28 mouse cellular contexts compared by ENCODE assay signal in genomic region chr5:23756368-23756767, GRCm38 (mm10). TPM values are rescaled to one million over a fixed set of nuclear protein-coding genes. Genes with fewer than 3 reads are reported as not detected.
DNase-seq lines count a peak whose midpoint lies in the region; ATAC-seq and TF ChIP-seq lines count a peak whose summit lies in the region.
"Had no signal": no experiment of that assay in that cellular context is flagged by ENCODE, and none has a peak within 500 bp of the region (broad histone marks: within the 10 kb centered on the region; RNA-seq: fewer than 3 reads in every experiment).

No protein-coding gene starts in this region.

- H3K27ac ChIP-seq in gastrocnemius, adult 2 months = no peak overlapping the region
- H3K27ac ChIP-seq in MEL (ENCODE audit: control insufficient read depth, low read depth, low read length) = no peak overlapping the region
- no peak overlapping the region for H3K27ac ChIP-seq in stomach, postnatal 0 days (replicated peaks)
- H3K27ac ChIP-seq: embryonic facial prominence, embryonic 15.5 days; kidney, embryonic 15.5 days; limb, embryonic 15.5 days; neural tube, embryonic 13.5 days; stomach, embryonic 15.5 days had no signal

- H3K4me2 ChIP-seq in stomach, postnatal 0 days (replicated peaks; ENCODE audit: low read depth) = no peak overlapping the region
- H3K4me2 ChIP-seq: embryonic facial prominence, embryonic 15.5 days; kidney, embryonic 15.5 days; limb, embryonic 15.5 days; neural tube, embryonic 13.5 days; stomach, embryonic 15.5 days had no signal

- no peak overlapping the region for H3K9ac ChIP-seq in MEL (ENCODE audit: control insufficient read depth, low read depth, low read length, poor library complexity, severe bottlenecking)
- H3K9ac ChIP-seq in stomach, postnatal 0 days (ENCODE audit: low read length) = no peak overlapping the region
- H3K9ac ChIP-seq: embryonic facial prominence, embryonic 15.5 days; kidney, embryonic 15.5 days; limb, embryonic 15.5 days; neural tube, embryonic 13.5 days; stomach, embryonic 15.5 days had no signal

- H3K9me3 ChIP-seq in MEL (replicated peaks; ENCODE audit: insufficient read depth, low read length) = no peaks in the 10 kb centered on the region
- no peaks in the 10 kb centered on the region for H3K9me3 ChIP-seq in stomach, postnatal 0 days (ENCODE audit: control insufficient read depth, low read length)
- H3K9me3 ChIP-seq: embryonic facial prominence, embryonic 15.5 days; kidney, embryonic 15.5 days; limb, embryonic 15.5 days; megakaryocyte, embryonic 14.5 days; neural tube, embryonic 13.5 days; stomach, embryonic 15.5 days had no signal

- WGBS in lung, adult 2 months = 96% methylated on average over 4 of the region's 4 CpGs
- WGBS in stomach, postnatal 0 days = 91% methylated on average over 4 of the region's 4 CpGs

- no peak overlapping the region for H3K4me3 ChIP-seq in gastrocnemius, adult 2 months
- no peak overlapping the region for H3K4me3 ChIP-seq in lung, adult 2 months (replicated peaks; ENCODE audit: extremely low read depth, low read depth, low read length)
- no peak overlapping the region for H3K4me3 ChIP-seq in MEL (ENCODE audit: control insufficient read depth in 1 of 2, insufficient read depth in 1 of 2, low read depth in 2 of 2, low read length in 2 of 2)
- no peak overlapping the region for H3K4me3 ChIP-seq in stomach, postnatal 0 days (ENCODE audit: low read depth, low read length)
- H3K4me3 ChIP-seq: embryonic facial prominence, embryonic 15.5 days; kidney, embryonic 15.5 days; limb, embryonic 15.5 days; megakaryocyte, embryonic 14.5 days; myocyte; neural tube, embryonic 13.5 days; stomach, embryonic 15.5 days had no signal

- no peak for ATAC-seq in stomach, postnatal 0 days (ENCODE audit: low FRiP score, low TSS enrichment)
- ATAC-seq: forebrain, embryonic 16.5 days had no signal

- H3K79me2 ChIP-seq in MEL (ENCODE audit: control insufficient read depth, insufficient read depth, low read length, poor library complexity) = no peaks in the 10 kb centered on the region

- H3K27me3 ChIP-seq in MEL (ENCODE audit: control insufficient read depth in 1 of 2, insufficient read depth in 2 of 2, low read length in 2 of 2) = no peaks in the 10 kb centered on the region
- H3K27me3 ChIP-seq in stomach, postnatal 0 days (ENCODE audit: control insufficient read depth, insufficient read depth, low read length) = no peaks in the 10 kb centered on the region
- H3K27me3 ChIP-seq: embryonic facial prominence, embryonic 15.5 days; kidney, embryonic 15.5 days; limb, embryonic 15.5 days; megakaryocyte, embryonic 14.5 days; neural tube, embryonic 13.5 days; stomach, embryonic 15.5 days had no signal

- TF ChIP-seq EP300 in MEL (IDR thresholded peaks at IDR 0.05; ENCODE audit: low read depth in 1 of 2, low read length in 2 of 2) = no peak
- TF ChIP-seq EP300 in stomach, postnatal 0 days (optimal IDR thresholded peaks at IDR 0.05) = no peak

- intact Hi-C loops in gastrocnemius, adult 2 months (cut with DNase I) = loop anchor here (10.0 kb wide), 1 partner anchor 82 kb away; no protein-coding TSS in a partner anchor
- intact Hi-C loops in gastrocnemius, postnatal 14 days (cut with DNase I; ENCODE audit: low total_unique reads) = no loop called here

- TF ChIP-seq CTCF in gastrocnemius, adult 2 months (IDR thresholded peaks at IDR 0.05) = 0 out of 2 replicates have a peak, but pooled peaks have one; percentile 1
- TF ChIP-seq CTCF in lung, adult 2 months (IDR thresholded peaks at IDR 0.05; ENCODE audit: insufficient read depth, low read length) = no peak
- TF ChIP-seq CTCF in MEL (IDR thresholded peaks at IDR 0.05 in 2 of 3, conservative IDR thresholded peaks at IDR 0.05 in 1 of 3; ENCODE audit: control insufficient read depth in 1 of 3, insufficient read depth in 1 of 3, low read depth in 2 of 3, low read length in 3 of 3, poor library complexity in 1 of 3, severe bottlenecking in 1 of 3) = peak; percentile 34 to 64 (median 48)
- peak; percentile 13; the same call in 1 of the 2 replicates for TF ChIP-seq CTCF in stomach, postnatal 0 days (IDR thresholded peaks at IDR 0.05; ENCODE audit: low read depth)

- H3K36me3 ChIP-seq in MEL (ENCODE audit: control insufficient read depth in 1 of 2, insufficient read depth in 2 of 2, low read length in 2 of 2) = peaks cover 0 to 38% of the 10 kb centered on the region in 2 experiments; a peak in 2 of 4 replicates
- H3K36me3 ChIP-seq in stomach, postnatal 0 days (ENCODE audit: control insufficient read depth, insufficient read depth, low read length) = no peaks in the 10 kb centered on the region

- DNase-seq in gastrocnemius, adult 2 months = no peak
- DNase-seq in gastrocnemius, postnatal 14 days = no peak
- DNase-seq in lung, postnatal 10 days = peak; percentile 4
- no peak for DNase-seq in lung, adult 2 months
- DNase-seq in MEL (ENCODE audit: low read depth, low spot score) = peak; percentile 48
- DNase-seq in stomach, postnatal 0 days (ENCODE audit: low spot score) = no peak
- no peak for DNase-seq in spleen, postnatal 4 days (ENCODE audit: low spot score in 2 of 2)
- no peak for DNase-seq in ovary, adult 18-20 months (ENCODE audit: low spot score)
- DNase-seq: cerebellum, adult 11 months; cerebellum, adult 9-11 months; gastrocnemius, postnatal 25 days; heart, adult 18-20 months; kidney, adult 11 months; kidney, postnatal 36 days; left cerebral cortex, postnatal 4 days; lung, postnatal 14 days; midbrain, embryonic 14.5 days; right cerebral cortex, adult 18-20 months; right cerebral cortex, postnatal 4 days; thymus, adult 18-20 months had no signal

- no peak for TF ChIP-seq RAD21 in MEL (IDR thresholded peaks at IDR 0.05; ENCODE audit: low read depth, low read length)

- TF ChIP-seq POLR2A in lung, adult 2 months (IDR thresholded peaks at IDR 0.05; ENCODE audit: borderline replicate concordance, extremely low read depth, low read depth, low read length) = no peak
- TF ChIP-seq POLR2A in MEL (IDR thresholded peaks at IDR 0.05; ENCODE audit: control insufficient read depth in 1 of 2, insufficient read depth in 1 of 2, low read depth in 1 of 2, low read length in 2 of 2, poor library complexity in 1 of 2) = no peak

- no peaks in the 10 kb centered on the region for H3K4me1 ChIP-seq in lung, adult 2 months (ENCODE audit: control insufficient read depth, insufficient read depth, low read length)
- H3K4me1 ChIP-seq in MEL (ENCODE audit: control insufficient read depth in 1 of 2, insufficient read depth in 2 of 2, low read length in 2 of 2) = no peaks in the 10 kb centered on the region
- H3K4me1 ChIP-seq in stomach, postnatal 0 days (replicated peaks; ENCODE audit: control insufficient read depth, insufficient read depth) = no peaks in the 10 kb centered on the region
- H3K4me1 ChIP-seq: embryonic facial prominence, embryonic 15.5 days; kidney, embryonic 15.5 days; limb, embryonic 15.5 days; neural tube, embryonic 13.5 days; stomach, embryonic 15.5 days had no signal

TF ChIP-seq in MEL, 35 proteins besides CTCF, POLR2A, EP300 and RAD21:
- TF ChIP-seq SMC3 (IDR thresholded peaks at IDR 0.05; ENCODE audit: low read depth, low read length) (peak; percentile 30), POLR2AphosphoS5 (IDR thresholded peaks at IDR 0.05; ENCODE audit: borderline replicate concordance, low read depth, low read length) (no peak)

RNA-seq across cellular contexts. Expression of gene Pus7, which starts 27.1 kb away (rescaled TPM):
- 10 to 100 TPM in 1 of 2 experiments, 1 to 10 TPM in 1; 9.9 to 11.2 TPM for total RNA-seq in gastrocnemius, adult 2 months (2021)
- 10 to 100 TPM in 1 of 2 experiments, 1 to 10 TPM in 1; 8.8 to 13.0 TPM for total RNA-seq in gastrocnemius, postnatal 14 days (2021)
- 2.3 and 3.1 TPM in 2 replicates for polyA plus RNA-seq in lung, adult 2 months (2012; rRNA removed)
- 80.6 and 95.8 TPM in 2 replicates for total RNA-seq in MEL (2012; rRNA removed)
- polyA plus RNA-seq in MEL (2012; ENCODE audit: insufficient read depth in 1 of 2, insufficient read length in 2 of 2, low read depth in 1 of 2, low replicate concordance in 2 of 2, missing spikeins in 1 of 2) = 100 to 1,000 TPM in 1 of 2 experiments, not detected in 1; 142 TPM
- 13.5 and 13.8 TPM in 2 replicates for polyA plus RNA-seq in stomach, postnatal 0 days (2015; fragmentation: Nextera tagmentation; extraction: Ambion mirVana)

RNA-seq across cellular contexts. Expression of gene Rint1, which starts 31.1 kb away (rescaled TPM):
- 1 to 10 TPM; 7.9 to 8.1 TPM for total RNA-seq in gastrocnemius, adult 2 months (2021)
- 1 to 10 TPM; 7.1 to 8.0 TPM for total RNA-seq in gastrocnemius, postnatal 14 days (2021)
- 7.7 and 10.4 TPM in 2 replicates for polyA plus RNA-seq in lung, adult 2 months (2012; rRNA removed)
- 31.9 and 42.5 TPM in 2 replicates for total RNA-seq in MEL (2012; rRNA removed)
- polyA plus RNA-seq in MEL (2012; ENCODE audit: insufficient read depth in 1 of 2, insufficient read length in 2 of 2, low read depth in 1 of 2, low replicate concordance in 2 of 2, missing spikeins in 1 of 2) = 100 to 1,000 TPM in 1 of 2 experiments, 10 to 100 TPM in 1; 48.8 to 419 TPM
- 28.9 and 30.0 TPM in 2 replicates for polyA plus RNA-seq in stomach, postnatal 0 days (2015; fragmentation: Nextera tagmentation; extraction: Ambion mirVana)

Comparison
In these comparisons a context has a peak if more than half of its experiments do, and no peak if none do; other contexts are left out.
1. DNase-seq: peak in lung, postnatal 10 days (single experiment) and MEL (single experiment); none in gastrocnemius, adult 2 months (single experiment), gastrocnemius, postnatal 14 days (single experiment), lung, adult 2 months (single experiment), stomach, postnatal 0 days (single experiment), spleen, postnatal 4 days (0 of 2) and ovary, adult 18-20 months (single experiment).